Mouse (Mus musculus) G1E (cell line): ENCODE measurements around the gene Krtap14.

Source experiments
- CTCF ChIP-seq: IDR thresholded peaks from 2 replicates; pipeline ENCODE4 v1.5.1; 2012; ENCODE audit warnings: low read depth, low read length, inconsistent platforms, mixed read lengths
- TAL1 ChIP-seq: conservative IDR thresholded peaks from 2 replicates; pipeline ENCODE4 v1.6.1; 2012; ENCODE audit warnings: low read depth, low read length, inconsistent platforms, mixed read lengths

- TF ChIP-seq CTCF, result no peak
- no peak for TF ChIP-seq TAL1
These were observed 39.2 kb downstream of the Krtap14 start for GRCm38 (mm10) chr16:88786786-88787185.
